In the genomic region with DNA sequence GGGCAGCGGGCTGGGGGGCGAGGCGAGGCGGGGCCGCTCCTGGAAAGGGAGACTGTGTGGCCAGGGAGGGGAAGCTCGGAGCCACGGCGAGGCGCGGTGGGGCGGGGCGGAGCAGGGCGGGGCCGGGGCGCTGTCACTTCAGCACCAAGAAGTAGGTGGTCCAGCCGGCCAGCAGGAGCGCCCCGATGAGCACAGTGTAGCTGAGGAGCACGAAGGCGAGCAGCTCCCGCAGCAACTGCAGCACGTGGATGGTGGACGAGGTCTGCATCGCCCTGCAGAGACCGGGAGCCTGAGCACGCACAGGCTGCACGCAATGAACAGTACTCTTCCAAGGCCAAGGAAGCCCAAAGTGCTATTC, we compare ENCODE assay signal across 8 mouse cellular contexts. TPM values are rescaled to one million over a fixed set of nuclear protein-coding genes. Genes with fewer than 3 reads are reported as not detected.
DNase-seq lines count a peak whose midpoint lies in the region; ATAC-seq and TF ChIP-seq lines count a peak whose summit lies in the region.

No protein-coding gene starts in this region.

- no peak overlapping the region for H3K27ac ChIP-seq in heart, embryonic 12.5 days (ENCODE audit: poor library complexity, severe bottlenecking)
- H3K27ac ChIP-seq in ES-E14 (ENCODE audit: insufficient read depth, low read depth, low read length, poor library complexity, severe bottlenecking): no peak overlapping the region
- H3K27ac ChIP-seq in forebrain, embryonic 14.5 days (ENCODE audit: low read depth, low read length): peak overlapping the region; percentile 65
- H3K27ac ChIP-seq in liver, embryonic 14.5 days: no peak overlapping the region

- intact Hi-C loops in heart, postnatal 25 days (cut with DNase I): no loop called here

- no peak for TF ChIP-seq EP300 in liver, embryonic 14.5 days (IDR thresholded peaks at IDR 0.05; ENCODE audit: low read depth)

- no peaks in the 10 kb centered on the region for H3K27me3 ChIP-seq in heart, embryonic 12.5 days (replicated peaks)
- no peaks in the 10 kb centered on the region for H3K27me3 ChIP-seq in forebrain, embryonic 14.5 days (replicated peaks; ENCODE audit: control insufficient read depth, insufficient read depth, low read length)
- no peaks in the 10 kb centered on the region for H3K27me3 ChIP-seq in liver, embryonic 14.5 days (ENCODE audit: control insufficient read depth, insufficient read depth, low read length)

- TF ChIP-seq CTCF in liver, embryonic 14.5 days (IDR thresholded peaks at IDR 0.05; ENCODE audit: low read depth): peak; percentile 49

- DNase-seq in heart, postnatal 25 days (ENCODE audit: low spot score): no peak
- DNase-seq in ES-E14 (ENCODE audit: low read depth, low spot score): peak; percentile 56
- DNase-seq in forebrain, embryonic 14.5 days (ENCODE audit: low spot score): no peak
- DNase-seq in liver, embryonic 14.5 days (ENCODE audit: low read depth in 3 of 3, low spot score in 3 of 3): no peak
- DNase-seq in Muller cell, postnatal 12 days (ENCODE audit: inconsistent ontology term): no peak
- DNase-seq in gastrocnemius, postnatal 25 days: no peak
- DNase-seq in ovary, postnatal 36 days (ENCODE audit: low spot score): no peak

- under 1% methylated on average over 18 of the region's 27 CpGs for WGBS in heart, embryonic 12.5 days
- WGBS in forebrain, embryonic 14.5 days: 0% methylated on average over 15 of the region's 27 CpGs
- WGBS in liver, embryonic 14.5 days (ENCODE audit: insufficient replicate concordance): under 1% methylated on average over 27 of the region's 27 CpGs

- peak overlapping the region; percentile 99 for H3K4me2 ChIP-seq in heart, embryonic 12.5 days
- H3K4me2 ChIP-seq in forebrain, embryonic 14.5 days (ENCODE audit: low read length): peak overlapping the region; percentile 93
- peak overlapping the region; percentile 97 for H3K4me2 ChIP-seq in liver, embryonic 14.5 days (ENCODE audit: low read depth)

- in situ Hi-C loops in ES-E14 (cut with MboI; ENCODE audit: low sequenced_read_pairs in 2 of 2, unreplicated experiment in 2 of 2): no loop called here

- H3K4me1 ChIP-seq in heart, embryonic 12.5 days (replicated peaks): peaks cover 14% of the 10 kb centered on the region
- peaks cover 0 to 4% of the 10 kb centered on the region in 2 experiments; a peak in 1 of 4 replicates for H3K4me1 ChIP-seq in ES-E14 (ENCODE audit: control insufficient read depth in 2 of 2, insufficient read depth in 2 of 2, low read length in 2 of 2, poor library complexity in 1 of 2)
- peaks cover 10% of the 10 kb centered on the region for H3K4me1 ChIP-seq in forebrain, embryonic 14.5 days (ENCODE audit: control insufficient read depth, insufficient read depth, low read length)
- peaks cover 10 to 11% of the 10 kb centered on the region in 2 experiments for H3K4me1 ChIP-seq in liver, embryonic 14.5 days (replicated peaks; ENCODE audit: control insufficient read depth in 2 of 2, insufficient read depth in 2 of 2, low read length in 1 of 2)

- no peak overlapping the region for H3K9ac ChIP-seq in heart, embryonic 12.5 days
- H3K9ac ChIP-seq in ES-E14 (ENCODE audit: insufficient read depth, low read depth, low read length, poor library complexity, severe bottlenecking): peak overlapping the region; percentile 62
- H3K9ac ChIP-seq in forebrain, embryonic 14.5 days (ENCODE audit: low read length): peak overlapping the region; percentile 79
- 0 out of 2 replicates have a peak overlapping the region, but pooled peaks have one; percentile 15 for H3K9ac ChIP-seq in liver, embryonic 14.5 days (replicated peaks)

- peaks cover 20% of the 10 kb centered on the region for H3K36me3 ChIP-seq in heart, embryonic 12.5 days
- H3K36me3 ChIP-seq in ES-E14 (ENCODE audit: control insufficient read depth, insufficient read depth, low read length, poor library complexity, severe bottlenecking): peaks cover 4% of the 10 kb centered on the region; the same call in 1 of the 2 replicates
- peaks cover 29% of the 10 kb centered on the region for H3K36me3 ChIP-seq in forebrain, embryonic 14.5 days (ENCODE audit: control insufficient read depth, insufficient read depth, low read length)
- H3K36me3 ChIP-seq in liver, embryonic 14.5 days (replicated peaks; ENCODE audit: control insufficient read depth, insufficient read depth, low read depth): peaks cover 3% of the 10 kb centered on the region; the same call in 1 of the 2 replicates

- H3K9me3 ChIP-seq in heart, embryonic 12.5 days (replicated peaks): no peaks in the 10 kb centered on the region
- no peaks in the 10 kb centered on the region for H3K9me3 ChIP-seq in ES-E14 (ENCODE audit: control insufficient read depth, insufficient read depth, low read depth, low read length)
- no peaks in the 10 kb centered on the region for H3K9me3 ChIP-seq in forebrain, embryonic 14.5 days (replicated peaks; ENCODE audit: control insufficient read depth, low read length)
- no peaks in the 10 kb centered on the region for H3K9me3 ChIP-seq in liver, embryonic 14.5 days (ENCODE audit: control insufficient read depth, low read length)

- peak overlapping the region; percentile 99 for H3K4me3 ChIP-seq in heart, embryonic 12.5 days
- peak overlapping the region; percentile 84 to 89 for H3K4me3 ChIP-seq in ES-E14 (ENCODE audit: insufficient read depth in 1 of 2, low read depth in 1 of 2, low read length in 2 of 2, poor library complexity in 1 of 2, severe bottlenecking in 1 of 2)
- peak overlapping the region; percentile 90 for H3K4me3 ChIP-seq in forebrain, embryonic 14.5 days (ENCODE audit: low read depth, low read length)
- H3K4me3 ChIP-seq in liver, embryonic 14.5 days (ENCODE audit: insufficient read depth in 1 of 2, low read depth in 2 of 2, low read length in 2 of 2): peak overlapping the region; percentile 71 to 74

- peak; percentile 96 for ATAC-seq in heart, embryonic 12.5 days (ENCODE audit: insufficient number of reproducible peaks, low FRiP score)
- peak; percentile 94 for ATAC-seq in forebrain, embryonic 14.5 days
- ATAC-seq in liver, embryonic 14.5 days (ENCODE audit: insufficient read depth): peak; percentile 92

TF ChIP-seq in ES-E14, 5 proteins besides CTCF, POLR2A, EP300 and RAD21:
- TF ChIP-seq ZC3H11A (IDR thresholded peaks at IDR 0.05; ENCODE audit: borderline replicate concordance, low read depth, low read length) (no peak), ZNF384 (IDR thresholded peaks at IDR 0.05; ENCODE audit: low read depth, low read length) (no peak), CHD2 (IDR thresholded peaks at IDR 0.05; ENCODE audit: low read depth, low read length) (no peak), HCFC1 (IDR thresholded peaks at IDR 0.05; ENCODE audit: borderline replicate concordance, insufficient read depth, low read length) (no peak), MAFK (IDR thresholded peaks at IDR 0.05; ENCODE audit: insufficient read depth, low read depth, low read length) (no peak)

RNA-seq across cellular contexts. Expression of gene Diablo, which starts 0.4 kb away (rescaled TPM):
- polyA plus RNA-seq in heart, embryonic 12.5 days (2016; fragmentation: Nextera tagmentation; extraction: Ambion mirVana): 90.5 and 94.0 TPM in 2 replicates
- 10 to 100 TPM; 64.4 to 71.1 TPM for total RNA-seq in heart, postnatal 25 days (2021)
- total RNA-seq in ES-E14 (2012; rRNA removed): 54.1 and 57.9 TPM in 2 replicates
- polyA plus RNA-seq in forebrain, embryonic 14.5 days (2014; fragmentation: Nextera tagmentation; extraction: Ambion mirVana): 133 and 137 TPM in 2 replicates
- polyA plus RNA-seq in liver, embryonic 14.5 days (2012; rRNA removed): 31.2 and 35.4 TPM in 2 replicates
- polyA plus RNA-seq in liver, embryonic 14.5 days (2014; fragmentation: Nextera tagmentation; extraction: Ambion mirVana): 55.9 and 62.1 TPM in 2 replicates
- total RNA-seq in gastrocnemius, postnatal 25 days (2021): 10 to 100 TPM; 40.6 to 43.9 TPM

RNA-seq across cellular contexts. Expression of gene Gm49027, which starts 0.9 kb away (rescaled TPM):
- polyA plus RNA-seq in heart, embryonic 12.5 days (2016; fragmentation: Nextera tagmentation; extraction: Ambion mirVana): 0.13 and 0.22 TPM in 2 replicates
- total RNA-seq in heart, postnatal 25 days (2021): not detected
- 0.94 and 1.2 TPM in 2 replicates for total RNA-seq in ES-E14 (2012; rRNA removed)
- 2.1 and 2.3 TPM in 2 replicates for polyA plus RNA-seq in forebrain, embryonic 14.5 days (2014; fragmentation: Nextera tagmentation; extraction: Ambion mirVana)
- polyA plus RNA-seq in liver, embryonic 14.5 days (2012; rRNA removed): 0.28 and 0.44 TPM in 2 replicates
- 0.10 and 0.22 TPM in 2 replicates for polyA plus RNA-seq in liver, embryonic 14.5 days (2014; fragmentation: Nextera tagmentation; extraction: Ambion mirVana)
- under 1 TPM in 1 of 2 experiments, not detected in 1; 0.83 TPM for total RNA-seq in gastrocnemius, postnatal 25 days (2021)

RNA-seq across cellular contexts. Expression of gene B3gnt4, which starts 14.1 kb away (rescaled TPM):
- 0.18 and 0.27 TPM in 2 replicates for polyA plus RNA-seq in heart, embryonic 12.5 days (2016; fragmentation: Nextera tagmentation; extraction: Ambion mirVana)
- not detected for total RNA-seq in heart, postnatal 25 days (2021)
- 1.2 TPM in 2 replicates for total RNA-seq in ES-E14 (2012; rRNA removed)
- polyA plus RNA-seq in forebrain, embryonic 14.5 days (2014; fragmentation: Nextera tagmentation; extraction: Ambion mirVana): 1.6 and 2.3 TPM in 2 replicates
- polyA plus RNA-seq in liver, embryonic 14.5 days (2012; rRNA removed): not detected in 2 replicates
- polyA plus RNA-seq in liver, embryonic 14.5 days (2014; fragmentation: Nextera tagmentation; extraction: Ambion mirVana): 0.10 TPM in 1 of 2 replicates, not detected in the other
- total RNA-seq in gastrocnemius, postnatal 25 days (2021): not detected

RNA-seq across cellular contexts. Expression of gene Il31, which starts 35.1 kb away (rescaled TPM):
- not detected in 2 replicates for polyA plus RNA-seq in heart, embryonic 12.5 days (2016; fragmentation: Nextera tagmentation; extraction: Ambion mirVana)
- total RNA-seq in heart, postnatal 25 days (2021): not detected
- total RNA-seq in ES-E14 (2012; rRNA removed): not detected in 2 replicates
- not detected in 2 replicates for polyA plus RNA-seq in forebrain, embryonic 14.5 days (2014; fragmentation: Nextera tagmentation; extraction: Ambion mirVana)
- polyA plus RNA-seq in liver, embryonic 14.5 days (2012; rRNA removed): not detected in 2 replicates
- not detected in 2 replicates for polyA plus RNA-seq in liver, embryonic 14.5 days (2014; fragmentation: Nextera tagmentation; extraction: Ambion mirVana)
- total RNA-seq in gastrocnemius, postnatal 25 days (2021): not detected

RNA-seq across cellular contexts. Expression of gene Lrrc43, which starts 35.3 kb away (rescaled TPM):
- polyA plus RNA-seq in heart, embryonic 12.5 days (2016; fragmentation: Nextera tagmentation; extraction: Ambion mirVana): not detected in 2 replicates
- not detected for total RNA-seq in heart, postnatal 25 days (2021)
- total RNA-seq in ES-E14 (2012; rRNA removed): 0.16 TPM in 1 of 2 replicates, not detected in the other
- 0.31 and 0.48 TPM in 2 replicates for polyA plus RNA-seq in forebrain, embryonic 14.5 days (2014; fragmentation: Nextera tagmentation; extraction: Ambion mirVana)
- 0.02 TPM in 1 of 2 replicates, not detected in the other for polyA plus RNA-seq in liver, embryonic 14.5 days (2012; rRNA removed)
- not detected in 2 replicates for polyA plus RNA-seq in liver, embryonic 14.5 days (2014; fragmentation: Nextera tagmentation; extraction: Ambion mirVana)
- total RNA-seq in gastrocnemius, postnatal 25 days (2021): not detected
